Mouse (Mus musculus) thymus, adult 2 months (tissue): ENCODE results near the gene Ntng2.

Experiments used
- CTCF ChIP-seq: fragments of 200-500 bp; IDR thresholded peaks from 2 replicates; pipeline ENCODE4 v1.5.1; 2012; ENCODE audit warnings: mild to moderate bottlenecking, control low read depth, low read length, moderate library complexity, borderline replicate concordance; ENCODE audit not compliant: control insufficient read depth, poor library complexity, insufficient read depth; ENCODE audit errors: extremely low read depth
- POLR2A ChIP-seq: fragments of 200-500 bp; IDR thresholded peaks from 2 replicates; pipeline ENCODE4 v1.6.1; 2012; ENCODE audit warnings: mild to moderate bottlenecking, low read length, control low read depth, moderate library complexity; ENCODE audit not compliant: control insufficient read depth, poor library complexity, insufficient read depth; ENCODE audit errors: extremely low read depth

- TF ChIP-seq CTCF, result no peak
- TF ChIP-seq POLR2A, result no peak
These were observed 29.1 kb downstream of the Ntng2 start for GRCm38 (mm10) chr2:29223591-29224262.
